Mouse (Mus musculus): ENCODE results near the gene Kif1a.

The Kif1a gene

GRCm38 (mm10) chr1:93092582-93092981 lies 9.2 kb downstream of the Kif1a start:
- DNase-seq (ENCODE audit: low read depth), result no peak

GRCm38 (mm10) chr1:93085136-93085535 lies 16.6 kb downstream of the Kif1a start:
- DNase-seq (ENCODE audit: low read depth), result no peak

GRCm38 (mm10) chr1:93083420-93084285 lies 18.1 kb downstream of the Kif1a start:
- DNase-seq (ENCODE audit: low read depth), result no peak

- DNase-seq (ENCODE audit: low read depth), result no peak
Observed at GRCm38 (mm10) chr1:93082121-93082520, 19.6 kb downstream of the Kif1a start.

GRCm38 (mm10) chr1:93080930-93081589 lies 20.7 kb downstream of the Kif1a start:
- DNase-seq (ENCODE audit: low read depth), result peak; percentile 31

GRCm38 (mm10) chr1:93079602-93080001 lies 22.1 kb downstream of the Kif1a start:
- DNase-seq (ENCODE audit: low read depth), result no peak

GRCm38 (mm10) chr1:93072279-93072865 lies 29.4 kb downstream of the Kif1a start:
- DNase-seq (ENCODE audit: low read depth), result no peak

- no peak for DNase-seq (ENCODE audit: low read depth)
Observed at GRCm38 (mm10) chr1:93071487-93071971, 30.2 kb downstream of the Kif1a start.

GRCm38 (mm10) chr1:93070881-93071280 lies 30.9 kb downstream of the Kif1a start:
- DNase-seq (ENCODE audit: low read depth), result no peak

GRCm38 (mm10) chr1:93068553-93068952 lies 33.2 kb downstream of the Kif1a start:
- no peak for DNase-seq (ENCODE audit: low read depth)

GRCm38 (mm10) chr1:93065654-93066053 lies 36.1 kb downstream of the Kif1a start:
- DNase-seq (ENCODE audit: low read depth), result no peak

- DNase-seq (ENCODE audit: low read depth), result no peak
Observed at GRCm38 (mm10) chr1:93063694-93064093, 38.1 kb downstream of the Kif1a start.

GRCm38 (mm10) chr1:93051124-93051833 lies 50.5 kb downstream of the Kif1a start:
- DNase-seq (ENCODE audit: low read depth), result no peak

- no peak for DNase-seq (ENCODE audit: low read depth)
Observed at GRCm38 (mm10) chr1:93050071-93050470, 51.7 kb downstream of the Kif1a start.

GRCm38 (mm10) chr1:93046153-93046789 lies 55.5 kb downstream of the Kif1a start:
- peak; percentile 43 for DNase-seq (ENCODE audit: low read depth)

GRCm38 (mm10) chr1:93035981-93036380 lies 65.8 kb downstream of the Kif1a start:
- no peak for DNase-seq (ENCODE audit: low read depth)

- peak; percentile 25 for DNase-seq (ENCODE audit: low read depth)
Observed at GRCm38 (mm10) chr1:93033989-93034388, 67.8 kb downstream of the Kif1a start.

- no peak for DNase-seq (ENCODE audit: low read depth)
Observed at GRCm38 (mm10) chr1:93031199-93031598, 70.6 kb downstream of the Kif1a start.

- DNase-seq (ENCODE audit: low read depth), result no peak
Observed at GRCm38 (mm10) chr1:93030060-93030459, 71.7 kb downstream of the Kif1a start.

- DNase-seq (ENCODE audit: low read depth), result no peak
Observed at GRCm38 (mm10) chr1:93029387-93029786, 72.4 kb downstream of the Kif1a start.

- no peak for DNase-seq (ENCODE audit: low read depth)
Observed at GRCm38 (mm10) chr1:93026600-93026999, 75.2 kb downstream of the Kif1a start.

- no peak for DNase-seq (ENCODE audit: low read depth)
Observed at GRCm38 (mm10) chr1:93020602-93021001, 81.1 kb downstream of the Kif1a start.
